Mouse (Mus musculus) layer of hippocampus, adult 9-10 months (tissue): Measurements from ENCODE around the gene Armc6.

ENCODE experiments used
- DNase-seq: peaks from one replicate; pipeline ENCODE4 v3.0.0; 2022; ENCODE audit warnings: low spot score

Gene Armc6

GRCm38 (mm10) chr8:70234080-70234780, at the start of gene Armc6, which contains the start of gene Sugp2:
Armc6 (minus strand) TSS chr8:70234466.
Sugp2 (plus strand) TSS chr8:70234226.
- DNase-seq = peak; percentile 94

DNA sequence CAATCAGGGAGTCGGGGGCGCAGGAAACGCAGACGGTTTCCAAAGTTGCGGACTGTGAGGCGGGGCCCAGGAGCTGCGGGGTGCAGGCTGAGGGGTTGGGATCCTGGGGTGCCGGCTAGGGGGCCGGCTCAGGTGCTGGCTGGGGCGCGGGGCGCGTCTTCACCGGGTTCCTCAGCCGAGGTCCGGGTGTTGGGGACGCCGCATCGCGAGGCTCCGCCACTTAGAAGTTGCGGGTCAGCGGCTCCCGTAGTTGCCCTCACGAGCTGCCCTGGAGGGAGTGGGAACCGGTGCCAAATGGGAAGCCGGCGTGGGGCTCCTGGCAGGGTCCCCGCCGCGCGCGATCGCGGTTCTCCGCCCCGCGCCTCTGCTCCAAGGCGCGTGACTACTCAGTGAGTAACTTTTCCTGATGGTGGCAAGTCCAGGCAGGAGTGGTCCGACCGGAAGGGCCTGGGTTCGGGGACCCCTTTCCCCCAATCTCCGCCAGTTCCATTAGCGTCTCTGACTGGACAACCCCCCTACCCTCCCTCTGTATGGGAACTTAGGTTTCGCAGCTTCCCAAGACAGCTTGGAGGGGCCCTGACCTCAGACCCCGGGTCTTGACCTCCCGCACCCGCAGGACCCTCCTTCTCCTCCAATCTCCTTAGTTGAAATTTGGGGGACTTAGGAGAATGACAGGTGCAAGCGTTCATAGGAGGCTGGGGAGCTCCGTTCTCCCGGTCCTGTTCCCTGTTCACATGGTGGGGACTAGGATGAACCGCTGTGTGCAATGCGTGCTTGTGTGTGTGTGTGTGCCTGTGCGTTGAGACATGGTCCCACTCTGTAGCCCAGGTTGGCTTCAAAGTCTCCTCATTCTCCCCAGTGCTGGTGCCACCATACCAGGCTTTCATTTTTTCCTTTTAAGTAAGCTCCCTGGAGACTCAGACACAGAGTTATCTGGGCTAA, 49.1 kb upstream of the Armc6 start:
- DNase-seq = no peak

GRCm38 (mm10) chr8:70282603-70283135, 48.4 kb upstream of the Armc6 start, which contains the start of gene Homer3:
Homer3 (plus strand) TSS chr8:70282827.
- peak; percentile 42 for DNase-seq

DNA sequence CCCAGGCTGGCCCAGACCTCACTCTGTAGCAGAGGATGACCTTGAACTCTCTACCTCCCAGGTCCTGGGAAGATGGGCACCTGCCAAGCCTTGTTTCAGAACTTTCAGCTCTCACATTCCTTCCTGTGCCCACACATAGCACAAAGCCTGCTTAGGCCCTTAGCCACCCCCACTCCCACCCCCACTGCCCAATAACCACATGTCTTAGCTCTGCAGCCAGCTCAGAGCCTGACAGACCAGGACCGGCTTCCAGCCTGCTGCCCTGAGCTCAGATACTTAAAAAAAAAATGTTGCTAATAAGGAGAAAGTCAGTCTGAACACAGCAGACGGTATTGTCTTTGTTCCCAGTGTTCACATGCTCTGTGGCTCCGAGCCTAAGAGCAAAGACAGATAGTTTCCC, 46.7 kb upstream of the Armc6 start:
- DNase-seq = no peak

DNA sequence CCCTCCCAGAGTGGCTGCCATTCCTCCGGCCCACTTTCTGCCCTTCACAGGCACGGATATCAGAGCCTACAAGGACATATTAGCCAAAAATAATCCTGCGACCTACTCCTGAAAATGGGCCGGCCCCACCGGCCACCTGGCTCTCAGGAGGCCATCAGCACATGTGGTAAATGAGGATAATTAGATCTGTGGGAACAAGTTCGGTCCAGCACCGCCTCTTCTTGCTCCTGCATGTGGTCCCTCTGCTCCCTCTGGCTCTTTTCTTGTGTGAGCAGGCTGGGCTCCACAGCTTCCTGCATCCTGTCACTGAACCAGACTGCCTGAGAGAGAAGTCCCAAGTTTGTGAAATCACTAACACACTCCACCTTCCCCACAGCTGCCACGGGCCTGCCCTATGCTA, 45.0 kb upstream of the Armc6 start:
- no peak for DNase-seq

DNA sequence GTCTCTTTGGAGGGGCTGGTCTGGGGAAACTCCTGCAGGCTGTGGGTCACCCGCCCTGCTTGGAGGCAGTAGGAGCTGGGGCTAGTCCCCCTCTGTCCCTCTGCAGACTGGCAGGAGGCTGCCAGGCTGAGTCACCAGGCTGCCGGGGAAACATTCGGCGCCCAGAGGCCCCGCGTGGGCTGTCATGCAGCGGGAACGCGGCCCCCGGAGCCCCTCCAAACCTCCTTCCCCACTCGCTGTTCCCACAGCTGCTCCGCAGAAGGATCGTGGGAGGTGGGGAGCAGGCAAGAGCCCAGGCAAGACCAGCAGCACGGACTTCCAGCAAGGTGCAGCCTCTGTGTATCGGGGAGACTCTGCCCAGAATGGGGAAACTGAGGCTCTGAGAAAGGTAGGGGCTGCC, 43.9 kb upstream of the Armc6 start:
- DNase-seq = no peak

DNA sequence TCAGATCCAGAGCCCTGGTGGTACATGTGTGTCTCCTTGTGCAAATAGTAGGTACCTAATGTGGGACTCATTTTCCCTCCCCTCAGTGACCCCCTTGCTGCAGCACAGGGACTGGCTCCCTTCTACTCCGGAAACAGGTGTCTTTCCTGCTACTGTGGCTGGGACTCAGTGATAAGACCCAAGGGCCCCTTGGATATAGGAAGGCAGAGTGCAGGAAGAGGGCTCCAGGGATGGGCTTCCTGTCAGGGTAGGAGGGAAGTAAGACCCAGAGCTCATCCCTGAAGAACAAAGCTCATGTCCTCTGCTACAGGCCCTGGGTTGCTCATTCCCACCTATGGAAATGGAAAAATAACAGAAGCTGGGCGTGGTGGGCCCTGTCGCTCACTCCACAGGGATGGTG, 42.2 kb upstream of the Armc6 start:
- no peak for DNase-seq

DNA sequence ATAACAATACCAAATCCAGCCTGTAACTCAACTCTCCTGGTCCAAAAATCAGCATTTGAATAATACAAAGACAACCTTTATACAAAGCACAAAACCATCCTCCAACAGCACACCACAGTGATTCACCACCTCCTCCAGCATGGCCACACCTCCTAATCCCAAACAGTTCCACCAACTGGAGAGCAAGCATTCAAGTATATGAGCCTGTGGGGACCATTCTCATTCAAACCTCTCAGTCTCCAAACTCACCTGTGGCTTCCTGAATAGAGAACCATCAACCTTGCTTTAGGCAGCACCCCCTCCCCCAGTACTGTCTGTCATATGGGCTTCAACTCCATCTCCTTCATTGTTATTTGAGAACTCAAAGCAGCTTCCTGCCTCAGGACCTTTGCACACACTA, 40.1 kb upstream of the Armc6 start:
- no peak for DNase-seq

DNA sequence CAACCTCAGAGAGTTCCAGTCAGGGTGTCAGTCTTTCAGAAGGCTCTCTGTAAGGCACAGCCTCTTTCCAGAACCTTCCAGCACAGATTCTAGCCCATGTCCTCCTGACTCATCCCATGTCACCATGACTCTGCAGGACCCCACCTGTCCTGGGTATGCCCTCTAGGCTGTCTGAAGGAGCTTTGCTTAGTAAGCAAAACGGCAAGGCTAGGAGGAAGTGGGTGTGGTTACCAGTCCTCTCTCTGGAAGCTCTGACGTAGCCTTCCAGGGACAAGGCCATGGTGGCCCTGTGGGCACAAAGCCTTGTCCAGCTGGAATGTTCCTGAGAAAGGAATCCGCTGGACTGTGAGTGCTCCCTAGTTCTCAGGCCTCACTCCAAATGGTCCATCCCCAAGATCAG, 38.7 kb upstream of the Armc6 start:
- no peak for DNase-seq

- DNase-seq = no peak
These were observed 34.7 kb upstream of the Armc6 start for GRCm38 (mm10) chr8:70268799-70269565.

GRCm38 (mm10) chr8:70268311-70268710, 34.0 kb upstream of the Armc6 start:
- no peak for DNase-seq

DNA sequence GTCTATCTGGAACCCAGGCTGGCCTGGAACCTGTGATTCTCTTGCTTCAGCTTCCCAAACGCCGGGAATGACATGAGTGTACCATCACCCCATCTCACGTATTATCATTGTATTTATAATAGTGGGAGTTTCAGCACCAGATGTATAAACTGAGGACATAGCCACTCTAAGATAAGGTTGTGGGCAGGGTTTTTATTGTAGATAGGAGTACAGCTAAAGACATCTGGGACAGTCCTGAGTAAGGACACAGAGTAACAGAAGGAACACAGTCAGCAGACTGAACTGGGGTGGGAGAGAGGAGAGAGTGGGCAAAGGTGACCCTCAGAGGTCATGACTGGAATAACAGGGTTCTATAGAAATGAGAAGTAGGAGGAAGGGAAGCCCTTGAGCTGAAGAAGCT, 33.4 kb upstream of the Armc6 start:
- no peak for DNase-seq

DNA sequence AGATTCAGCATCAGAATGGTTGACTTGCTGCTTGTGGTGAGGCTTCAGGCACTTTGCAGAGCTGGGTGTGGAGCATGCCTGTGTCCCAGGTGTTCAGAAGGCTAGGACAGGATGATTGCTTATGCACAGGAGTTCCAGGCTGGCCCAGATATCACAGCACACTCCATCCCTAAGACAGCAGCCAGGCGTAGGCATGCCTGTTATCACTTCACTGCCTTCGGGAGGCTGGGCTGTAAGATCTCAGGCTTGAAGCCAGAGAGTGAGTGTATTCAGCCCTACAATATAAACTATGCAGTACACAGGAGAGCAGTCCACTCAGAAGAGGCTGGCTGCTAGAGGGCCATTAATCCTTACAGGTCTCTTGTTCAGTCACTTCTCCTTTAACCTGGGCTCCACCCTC, 24.8 kb upstream of the Armc6 start:
- no peak for DNase-seq

DNA sequence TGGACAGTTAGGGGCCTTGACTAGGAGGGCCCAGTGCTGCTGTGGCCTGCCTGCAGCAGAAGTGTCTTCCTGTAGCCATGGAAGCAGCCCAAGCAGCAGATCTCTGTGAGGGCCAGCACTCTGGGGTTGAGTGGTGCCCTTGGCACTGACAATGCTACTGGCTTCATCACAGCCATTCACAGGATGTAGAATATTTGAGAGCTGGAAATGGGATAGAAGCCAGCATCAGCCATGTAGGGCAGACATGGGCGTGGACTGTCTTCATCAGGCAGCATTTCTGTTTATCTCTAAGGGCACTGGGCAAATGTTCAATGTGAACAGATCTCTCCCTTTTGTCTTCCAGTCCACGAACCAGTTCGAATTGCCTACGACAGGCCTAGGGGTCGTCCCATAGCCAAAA, 24.3 kb upstream of the Armc6 start:
- DNase-seq = no peak

- DNase-seq = no peak
These were observed 23.2 kb upstream of the Armc6 start for GRCm38 (mm10) chr8:70257456-70257855.

- no peak for DNase-seq
These were observed 20.4 kb upstream of the Armc6 start for GRCm38 (mm10) chr8:70254628-70255027.

DNA sequence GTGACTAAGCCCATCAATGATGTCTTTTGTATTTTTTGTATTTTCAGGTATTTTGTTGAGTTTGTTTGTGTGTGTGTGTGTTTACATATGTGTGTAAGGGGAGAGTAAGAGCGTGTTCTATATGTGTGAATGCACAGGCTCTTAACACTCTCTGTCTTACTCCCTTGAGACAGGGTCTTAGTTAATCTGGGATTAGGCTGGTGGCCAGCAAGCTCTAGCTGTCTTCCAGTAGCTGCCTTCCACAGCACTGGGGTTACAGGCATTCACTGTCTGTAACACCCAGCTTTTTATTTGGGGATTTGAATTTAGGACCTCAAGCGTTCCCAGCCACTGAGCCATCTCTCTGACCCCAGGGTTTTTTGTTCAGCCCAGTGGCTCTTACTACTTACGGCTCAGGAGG, 13.6 kb upstream of the Armc6 start:
- DNase-seq = no peak

DNA sequence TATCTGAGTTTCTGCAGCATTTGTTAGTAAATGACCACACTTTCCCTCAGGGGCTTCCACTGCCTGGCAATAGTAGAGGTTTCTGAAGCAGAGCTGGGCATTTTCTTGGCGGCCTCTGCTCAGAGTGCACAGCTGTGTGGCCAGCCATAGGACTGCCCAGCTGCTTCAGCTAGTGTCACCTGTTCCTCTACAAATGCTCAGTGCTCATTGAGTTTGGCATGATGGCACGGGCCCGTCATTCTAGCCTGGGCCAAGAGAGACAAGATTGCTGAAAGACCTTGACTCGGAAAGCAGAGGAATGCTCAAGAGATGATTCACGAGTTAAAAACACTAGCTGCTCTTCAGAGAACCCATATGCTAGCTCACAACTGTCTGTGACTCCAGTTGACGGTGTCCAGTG, 12.4 kb upstream of the Armc6 start:
- DNase-seq = no peak

DNA sequence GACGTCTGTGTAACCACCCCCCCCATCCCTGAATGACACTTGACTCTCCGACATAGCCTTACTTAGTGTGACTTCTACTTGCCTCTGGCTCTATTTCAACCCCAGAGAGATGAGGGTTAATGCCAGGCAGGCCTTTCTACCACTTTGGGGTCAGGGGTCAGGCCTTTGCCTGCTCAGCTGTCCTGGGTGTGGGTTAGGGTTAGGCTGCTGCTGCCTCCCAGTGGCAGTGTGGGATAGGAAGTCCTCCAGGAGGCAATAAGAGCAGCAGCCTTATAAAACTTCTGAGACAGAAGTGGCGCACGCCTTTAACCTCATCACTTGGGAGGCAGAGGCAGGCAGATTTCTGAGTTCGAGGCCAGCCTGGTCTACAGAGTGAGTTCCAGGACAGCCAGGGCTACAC, 6.4 kb upstream of the Armc6 start:
- no peak for DNase-seq

DNA sequence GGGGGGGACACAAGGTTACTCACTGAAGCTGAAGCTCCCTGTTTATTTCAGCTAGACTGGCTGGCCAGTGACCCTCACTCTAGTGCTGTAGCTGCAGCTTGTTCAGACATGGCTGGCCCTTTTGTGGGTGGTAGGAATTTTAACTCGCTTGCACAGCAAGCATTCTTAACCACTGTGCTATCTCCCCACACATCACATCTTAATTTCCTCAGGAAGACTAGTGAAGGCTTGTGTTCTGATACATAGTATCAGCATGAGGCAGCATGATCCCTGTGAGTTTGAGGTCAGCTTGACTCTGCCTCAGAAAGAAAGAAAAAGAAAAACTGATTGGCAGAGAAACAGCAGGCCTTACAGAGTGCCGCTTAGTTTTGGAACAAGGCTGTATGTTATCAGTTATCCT, 3.6 kb upstream of the Armc6 start:
- no peak for DNase-seq

- no peak for DNase-seq
These were observed 489 bp upstream of the Armc6 start for GRCm38 (mm10) chr8:70234781-70235128.

DNA sequence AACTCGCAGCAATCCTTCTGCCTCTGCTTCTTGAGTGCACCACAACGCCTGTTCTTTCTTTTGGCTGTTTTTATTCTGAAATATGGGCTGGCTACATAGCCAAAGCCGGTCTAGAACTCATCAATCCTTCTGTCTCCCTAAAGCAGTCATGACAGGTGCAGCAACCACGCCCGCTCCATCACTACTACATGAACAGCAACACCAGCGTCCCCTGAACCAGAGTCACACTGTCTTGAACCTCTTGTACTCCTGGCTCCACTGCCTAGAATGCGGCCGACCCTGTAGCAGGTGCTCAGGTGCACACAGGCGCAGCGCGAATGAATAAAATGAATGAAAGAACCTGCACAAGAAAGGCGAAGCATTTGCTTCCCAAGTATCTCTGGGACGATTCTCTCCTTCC, 660 bp downstream of the Armc6 start:
- no peak for DNase-seq
